Mouse (Mus musculus) brown adipose tissue, adult 24 weeks (tissue): ENCODE results near the gene Tmem273. TPM values are rescaled to one million over a fixed set of nuclear protein-coding genes. Genes with fewer than 3 reads are reported as not detected.

Experiments
- H3K27ac ChIP-seq: fragments of 200-500 bp; replicated peaks from 2 replicates; pipeline ENCODE4 v1.5.1; 2012; ENCODE audit warnings: low read depth, mild to moderate bottlenecking, low read length
- H3K4me1 ChIP-seq: fragments of 200-500 bp; 2 replicates; pipeline ENCODE4 v1.6.1; 2012; ENCODE audit warnings: low read length, mixed read lengths; ENCODE audit not compliant: control insufficient read depth, insufficient read depth, insufficient read length
- H3K4me3 ChIP-seq: fragments of 200-500 bp; 2 replicates; pipeline ENCODE4 v1.5.1; 2012; ENCODE audit warnings: low read depth, mild to moderate bottlenecking, low read length, moderate library complexity; ENCODE audit not compliant: insufficient read depth
- polyA plus RNA-seq: library from polyadenylated mRNA; stranded (reverse); fragments of >200 nt; gene quantifications from 2 replicates; pipeline ENCODE4 v1.2.4, GENCODE M21; 2012; ENCODE audit not compliant: missing spikeins, insufficient read depth, insufficient read length

Tmem273 gene
- polyA plus RNA-seq, 1 experiment, result 1.1 TPM

- Histone ChIP-seq H3K27ac (0 out of 2 replicates have a peak overlapping the region, but pooled peaks have one; percentile 9), H3K4me3 (no peak overlapping the region), H3K4me1 (peaks cover 3% of the 10 kb centered on the region; the same call in 1 of the 2 replicates)
These were observed 74.2 kb downstream of the Tmem273 start for GRCm38 (mm10) chr14:32859831-32860569.

GRCm38 (mm10) chr14:32861149-32861581, 75.4 kb downstream of the Tmem273 start:
- no peak overlapping the region for H3K4me3 ChIP-seq
- H3K27ac ChIP-seq, result peak overlapping the region; percentile 31; the same call in 1 of the 2 replicates
- peaks cover 3% of the 10 kb centered on the region; the same call in 1 of the 2 replicates for H3K4me1 ChIP-seq

GRCm38 (mm10) chr14:32861656-32862055, 75.9 kb downstream of the Tmem273 start:
- H3K27ac ChIP-seq, result peak overlapping the region; percentile 31; the same call in 1 of the 2 replicates

GRCm38 (mm10) chr14:32865331-32865730, 79.6 kb downstream of the Tmem273 start:
- H3K4me1 ChIP-seq, result no peaks in the 10 kb centered on the region
- H3K4me3 ChIP-seq, result no peak overlapping the region
- no peak overlapping the region for H3K27ac ChIP-seq

More at GRCm38 (mm10) chr14:32861656-32862055, 75.9 kb downstream of the Tmem273 start:
- Histone ChIP-seq H3K4me1 (peaks cover 3% of the 10 kb centered on the region; the same call in 1 of the 2 replicates), H3K4me3 (no peak overlapping the region)

Other genes starting within 250 kb of the Tmem273 start
- not detected in 2 replicates for gene Prrxl1, start 186.6 kb upstream of the Tmem273 start, polyA plus RNA-seq
- gene 3425401B19Rik, start 100.7 kb upstream of the Tmem273 start, polyA plus RNA-seq, result 1.3 and 3.3 TPM in 2 replicates
- not detected in 2 replicates for gene Fam170b, start 48.0 kb downstream of the Tmem273 start, polyA plus RNA-seq
- gene Vstm4, start 70.8 kb downstream of the Tmem273 start, polyA plus RNA-seq, result 2.4 and 3.0 TPM in 2 replicates
- gene Lrrc18, start 205.4 kb downstream of the Tmem273 start, polyA plus RNA-seq, result not detected in 2 replicates